Mouse (Mus musculus) kidney, embryonic 15.5 days (tissue): ENCODE data around the gene Nav2. TPM values are rescaled to one million over a fixed set of nuclear protein-coding genes. Genes with fewer than 3 reads are reported as not detected.

Experiments
- ATAC-seq: fragments of 200-750 bp; cut with Nextera tagmentation; replicated peaks from 2 replicates; pipeline ENCODE4 v1.8.0; 2017; ENCODE audit warnings: moderate TSS enrichment; ENCODE audit not compliant: low FRiP score
- H3K27ac ChIP-seq: fragments of 300-500 bp; sonication (generic); 2 replicates; pipeline ENCODE4 v1.5.1; 2015; ENCODE audit warnings: mild to moderate bottlenecking, inconsistent platforms
- H3K27me3 ChIP-seq: fragments of 300-500 bp; sonication (generic); 2 replicates; pipeline ENCODE4 v1.6.1; 2015; ENCODE audit warnings: inconsistent platforms
- H3K36me3 ChIP-seq: fragments of 300-500 bp; sonication (generic); 2 replicates; pipeline ENCODE4 v1.6.1; 2015; ENCODE audit warnings: inconsistent platforms
- H3K4me1 ChIP-seq: fragments of 300-500 bp; sonication (generic); 2 replicates; pipeline ENCODE4 v1.6.1; 2015; ENCODE audit warnings: inconsistent platforms
- H3K4me2 ChIP-seq: fragments of 300-500 bp; sonication (generic); 2 replicates; pipeline ENCODE4 v1.6.1; 2015; ENCODE audit warnings: moderate library complexity, mild to moderate bottlenecking, inconsistent platforms
- H3K4me3 ChIP-seq: fragments of 300-500 bp; sonication (generic); replicated peaks from 2 replicates; pipeline ENCODE4 v1.5.1; 2015; ENCODE audit warnings: mild to moderate bottlenecking, inconsistent platforms
- H3K9ac ChIP-seq: fragments of 300-500 bp; sonication (generic); 2 replicates; pipeline ENCODE4 v1.6.1; 2015; ENCODE audit warnings: mild to moderate bottlenecking, inconsistent platforms
- H3K9me3 ChIP-seq: fragments of 300-500 bp; sonication (generic); replicated peaks from 2 replicates; pipeline ENCODE4 v1.6.1; 2016; ENCODE audit warnings: inconsistent platforms
- WGBS: fragments of 180-500 bp; shearing (Covaris S2); methylation state at CpG from one replicate; pipeline ENCODE4 v1.1.7; 2015; ENCODE audit warnings: mixed read lengths; 5-methylcytosine and 5-hydroxymethylcytosine counted together
- polyA plus RNA-seq: library from polyadenylated mRNA; unstranded; fragments of >200 nt; fragmentation: Nextera tagmentation; extraction: Ambion mirVana; gene quantifications from 2 replicates; pipeline ENCODE4 v1.2.1, GENCODE M21; 2015

Nav2 gene
- polyA plus RNA-seq, 1 experiment from 2014 or later, result 28.8 TPM

DNA sequence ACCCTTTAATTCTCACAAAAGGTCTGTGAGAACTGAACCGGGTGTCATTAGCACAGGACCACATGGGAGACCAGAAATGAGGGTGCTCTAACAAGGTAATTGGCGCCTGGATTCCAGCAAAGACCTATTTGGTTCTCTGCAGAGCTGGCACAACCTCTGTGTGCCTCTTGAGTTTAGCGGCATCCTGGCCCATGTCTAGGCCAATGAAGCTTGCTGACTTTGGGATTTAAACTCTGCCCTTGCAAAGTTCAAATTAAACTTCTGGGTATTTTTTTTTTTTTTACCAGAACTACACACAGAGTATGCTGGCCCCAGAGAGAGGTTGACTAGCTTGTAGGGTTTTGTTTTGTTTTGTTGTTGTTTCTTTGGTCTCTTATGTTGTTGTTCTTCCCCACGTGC, 617.6 kb downstream of the Nav2 start:
- 0 out of 2 replicates have a peak overlapping the region, but pooled peaks have one; percentile 24 for H3K9ac ChIP-seq
- H3K9me3 ChIP-seq, result no peaks in the 10 kb centered on the region
- peak overlapping the region; percentile 66 for H3K4me2 ChIP-seq
- H3K27me3 ChIP-seq, result no peaks in the 10 kb centered on the region
- H3K4me3 ChIP-seq, result peak overlapping the region; percentile 54
- WGBS, result 59% methylated on average over 4 of the region's 4 CpGs
- ATAC-seq, result no peak
- peak overlapping the region; percentile 93 for H3K27ac ChIP-seq
- peaks cover 77% of the 10 kb centered on the region for H3K4me1 ChIP-seq
- no peaks in the 10 kb centered on the region for H3K36me3 ChIP-seq

GRCm38 (mm10) chr7:49527495-49527894, 619.0 kb downstream of the Nav2 start:
- Histone ChIP-seq H3K4me2 (peak overlapping the region; percentile 39), H3K4me1 (peaks cover 68% of the 10 kb centered on the region), H3K27ac (peak overlapping the region; percentile 92), H3K9me3 (no peaks in the 10 kb centered on the region), H3K4me3 (peak overlapping the region; percentile 21), H3K36me3 (no peaks in the 10 kb centered on the region), H3K9ac (no peak overlapping the region), H3K27me3 (no peaks in the 10 kb centered on the region)
- WGBS, result 13% methylated on average over 4 of the region's 4 CpGs
- ATAC-seq, result peak; percentile 26

GRCm38 (mm10) chr7:49527925-49528324, 619.4 kb downstream of the Nav2 start:
- H3K9ac ChIP-seq, result no peak overlapping the region
- H3K27ac ChIP-seq, result peak overlapping the region; percentile 92
- H3K9me3 ChIP-seq, result no peaks in the 10 kb centered on the region
- ATAC-seq, result no peak
- H3K36me3 ChIP-seq, result no peaks in the 10 kb centered on the region
- H3K4me1 ChIP-seq, result peaks cover 68% of the 10 kb centered on the region
- 5% methylated on average over 4 of the region's 4 CpGs for WGBS
- peak overlapping the region; percentile 39 for H3K4me2 ChIP-seq
- H3K4me3 ChIP-seq, result peak overlapping the region; percentile 30
- no peaks in the 10 kb centered on the region for H3K27me3 ChIP-seq

GRCm38 (mm10) chr7:49529498-49529897, 621.0 kb downstream of the Nav2 start:
- 80% methylated on average over 2 of the region's 2 CpGs for WGBS
- no peak overlapping the region for H3K27ac ChIP-seq
- H3K27me3 ChIP-seq, result no peaks in the 10 kb centered on the region
- H3K36me3 ChIP-seq, result no peaks in the 10 kb centered on the region
- H3K4me3 ChIP-seq, result no peak overlapping the region
- no peak for ATAC-seq
- H3K9ac ChIP-seq, result no peak overlapping the region
- no peak overlapping the region for H3K4me2 ChIP-seq
- no peaks in the 10 kb centered on the region for H3K9me3 ChIP-seq
- H3K4me1 ChIP-seq, result peaks cover 70% of the 10 kb centered on the region

- H3K27ac ChIP-seq, result peak overlapping the region; percentile 64
- 55% methylated on average over 8 of the region's 8 CpGs for WGBS
- ATAC-seq, result no peak
These were observed 625.1 kb downstream of the Nav2 start for GRCm38 (mm10) chr7:49533571-49533970.

DNA sequence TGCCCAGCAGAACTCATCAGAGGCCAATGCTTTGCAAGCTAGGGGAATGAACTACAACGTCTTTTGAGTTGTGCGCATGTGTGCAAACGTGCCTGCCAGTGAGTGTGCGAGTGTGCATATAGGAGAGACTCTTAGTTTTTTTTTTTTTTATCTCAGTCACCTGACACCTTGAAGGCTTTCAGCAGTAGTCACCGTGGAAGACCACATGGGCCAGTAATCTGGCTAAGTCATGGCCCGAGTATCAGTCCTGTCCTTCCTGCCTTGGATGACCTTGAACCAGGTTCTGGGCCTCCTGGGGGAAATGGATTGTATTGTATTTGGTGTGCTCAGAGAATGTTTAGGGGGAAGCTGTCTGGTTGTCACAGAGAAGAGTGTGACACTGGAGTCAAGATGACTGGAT, 625.7 kb downstream of the Nav2 start:
- Histone ChIP-seq H3K9me3 (no peaks in the 10 kb centered on the region), H3K9ac (no peak overlapping the region), H3K4me1 (peaks cover 58% of the 10 kb centered on the region), H3K4me3 (no peak overlapping the region), H3K36me3 (peaks cover 26% of the 10 kb centered on the region), H3K27me3 (no peaks in the 10 kb centered on the region), H3K4me2 (no peak overlapping the region), H3K27ac (peak overlapping the region; percentile 64)
- no peak for ATAC-seq
- 67% methylated on average over 6 of the region's 6 CpGs for WGBS

More at GRCm38 (mm10) chr7:49533571-49533970, 625.1 kb downstream of the Nav2 start:
- Histone ChIP-seq H3K4me2 (no peak overlapping the region), H3K9ac (no peak overlapping the region), H3K27me3 (no peaks in the 10 kb centered on the region), H3K4me1 (peaks cover 62% of the 10 kb centered on the region), H3K9me3 (no peaks in the 10 kb centered on the region), H3K36me3 (peaks cover 24% of the 10 kb centered on the region), H3K4me3 (no peak overlapping the region)

- no peak overlapping the region for H3K27ac ChIP-seq
- no peaks in the 10 kb centered on the region for H3K27me3 ChIP-seq
- no peak overlapping the region for H3K9ac ChIP-seq
- H3K4me2 ChIP-seq, result no peak overlapping the region
- no peak overlapping the region for H3K4me3 ChIP-seq
- no peak for ATAC-seq
- 51% methylated on average over 5 of the region's 5 CpGs for WGBS
- H3K9me3 ChIP-seq, result no peaks in the 10 kb centered on the region
- peaks cover 52% of the 10 kb centered on the region for H3K36me3 ChIP-seq
- peaks cover 64% of the 10 kb centered on the region for H3K4me1 ChIP-seq
These were observed 629.8 kb downstream of the Nav2 start for GRCm38 (mm10) chr7:49538360-49538759.

DNA sequence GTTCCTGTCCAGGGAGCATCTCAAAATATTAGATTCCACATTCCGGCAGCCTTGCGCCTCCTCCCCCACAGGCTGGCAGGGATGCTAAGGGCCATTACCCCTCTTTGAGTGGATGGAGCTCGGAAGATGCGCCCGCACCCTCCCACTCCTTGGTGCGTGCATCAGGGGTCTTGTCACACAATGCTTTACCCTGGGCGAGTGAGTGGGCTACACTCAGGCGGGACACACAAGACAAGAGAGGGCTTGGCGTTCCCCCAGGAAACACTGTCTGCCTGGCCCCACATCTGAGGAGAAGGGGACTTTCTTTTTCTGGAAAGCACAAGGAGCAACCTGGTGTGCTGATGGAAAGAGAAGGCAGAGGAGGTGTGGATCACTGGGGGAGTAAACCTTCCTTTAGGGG, 631.7 kb downstream of the Nav2 start:
- peak; percentile 59 for ATAC-seq
- peaks cover 53% of the 10 kb centered on the region for H3K36me3 ChIP-seq
- no peak overlapping the region for H3K9ac ChIP-seq
- no peak overlapping the region for H3K4me3 ChIP-seq
- H3K27me3 ChIP-seq, result no peaks in the 10 kb centered on the region
- WGBS, result 61% methylated on average over 9 of the region's 9 CpGs
- peak overlapping the region; percentile 71 for H3K27ac ChIP-seq
- no peaks in the 10 kb centered on the region for H3K9me3 ChIP-seq
- peak overlapping the region; percentile 19; the same call in 1 of the 2 replicates for H3K4me2 ChIP-seq
- peaks cover 61% of the 10 kb centered on the region for H3K4me1 ChIP-seq

GRCm38 (mm10) chr7:49542135-49542534, 633.6 kb downstream of the Nav2 start:
- Histone ChIP-seq H3K27me3 (no peaks in the 10 kb centered on the region), H3K4me1 (peaks cover 53% of the 10 kb centered on the region), H3K36me3 (peaks cover 49% of the 10 kb centered on the region), H3K4me2 (no peak overlapping the region), H3K27ac (no peak overlapping the region), H3K9me3 (no peaks in the 10 kb centered on the region), H3K9ac (no peak overlapping the region), H3K4me3 (no peak overlapping the region)
- 67% methylated on average over 3 of the region's 3 CpGs for WGBS
- ATAC-seq, result no peak

DNA sequence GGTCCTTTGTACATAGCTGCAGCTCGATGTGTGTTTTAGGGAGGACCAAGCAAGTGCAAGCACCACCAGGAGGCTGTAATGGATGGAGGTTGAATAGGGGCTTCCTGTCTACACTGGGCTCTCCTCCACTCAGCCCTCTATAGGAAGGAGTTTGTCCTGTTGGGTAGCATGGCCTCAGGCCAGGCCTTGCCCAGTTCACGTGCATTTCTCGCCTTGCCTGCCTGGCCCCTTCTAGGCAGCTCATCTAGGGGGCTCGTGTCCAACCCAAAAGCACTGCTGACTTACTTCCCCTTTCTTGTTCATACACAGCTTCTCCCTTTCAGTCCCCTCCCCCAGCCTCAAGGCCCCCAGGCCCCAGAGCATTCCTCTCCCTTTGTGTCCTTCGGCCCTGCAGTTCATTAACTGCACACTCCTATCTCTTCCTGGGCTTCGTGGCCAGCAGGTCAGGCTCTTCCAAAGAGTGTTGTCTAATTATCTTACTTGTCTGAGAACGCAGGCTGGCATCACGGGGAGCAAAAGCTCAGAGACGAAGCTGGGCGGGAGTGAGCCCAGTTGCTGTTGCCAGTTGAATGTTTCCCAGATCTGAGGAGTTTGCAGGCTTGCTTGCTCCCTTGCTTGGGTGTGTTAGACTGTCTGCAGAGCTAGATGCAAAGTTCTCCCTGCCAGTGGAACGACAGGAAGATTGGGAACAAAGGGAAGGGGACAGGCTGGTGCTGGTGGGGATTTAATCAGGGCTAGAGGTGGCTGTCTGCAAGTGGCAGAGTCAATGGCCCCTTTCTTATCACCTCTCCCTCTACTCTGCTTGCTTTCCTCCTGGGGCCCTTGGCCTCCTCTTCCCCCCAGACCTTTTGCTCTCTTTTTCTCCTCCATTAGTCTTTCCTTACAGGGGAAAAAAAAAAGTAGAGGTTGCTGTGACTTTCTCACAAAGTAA, 636.5 kb downstream of the Nav2 start:
- Histone ChIP-seq H3K9ac (no peak overlapping the region), H3K36me3 (peaks cover 65% of the 10 kb centered on the region), H3K4me1 (peaks cover 38% of the 10 kb centered on the region), H3K9me3 (no peaks in the 10 kb centered on the region), H3K4me2 (no peak overlapping the region), H3K27ac (peak overlapping the region; percentile 71), H3K4me3 (no peak overlapping the region), H3K27me3 (no peaks in the 10 kb centered on the region)
- ATAC-seq, result no peak; the same call in 1 of the 2 replicates
- WGBS, result 39% methylated on average over 11 of the region's 11 CpGs

GRCm38 (mm10) chr7:49545706-49546097, 637.2 kb downstream of the Nav2 start:
- H3K27ac ChIP-seq, result no peak overlapping the region
- ATAC-seq, result no peak
- H3K9me3 ChIP-seq, result no peaks in the 10 kb centered on the region
- H3K4me1 ChIP-seq, result peaks cover 33% of the 10 kb centered on the region
- peaks cover 65% of the 10 kb centered on the region for H3K36me3 ChIP-seq
- no peak overlapping the region for H3K4me3 ChIP-seq
- WGBS, result 68% methylated on average over 15 of the region's 15 CpGs
- no peaks in the 10 kb centered on the region for H3K27me3 ChIP-seq
- no peak overlapping the region for H3K9ac ChIP-seq
- H3K4me2 ChIP-seq, result no peak overlapping the region

DNA sequence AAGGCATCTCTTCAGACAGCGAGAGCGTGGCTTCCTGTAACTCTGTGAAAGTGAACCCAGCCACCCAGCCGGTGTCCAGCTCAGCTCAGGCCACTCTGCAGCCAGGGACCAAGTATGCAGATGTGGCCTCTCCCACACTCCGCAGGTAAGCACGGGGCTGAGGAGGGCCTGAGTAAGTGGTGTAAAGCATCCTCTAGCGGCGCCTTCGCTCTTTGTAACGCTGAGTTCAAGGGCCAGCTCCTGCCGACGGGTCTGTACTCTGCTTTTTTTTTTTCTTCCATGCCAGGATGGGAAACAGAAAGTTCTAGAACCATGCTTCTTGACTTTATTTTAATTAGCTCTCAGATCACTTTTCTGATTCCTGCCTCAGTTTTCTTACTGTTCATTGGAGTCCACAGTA, 639.9 kb downstream of the Nav2 start:
- Histone ChIP-seq H3K9ac (no peak overlapping the region), H3K27me3 (no peaks in the 10 kb centered on the region), H3K4me2 (no peak overlapping the region), H3K4me3 (no peak overlapping the region), H3K36me3 (peaks cover 74% of the 10 kb centered on the region), H3K4me1 (peaks cover 30% of the 10 kb centered on the region), H3K27ac (no peak overlapping the region), H3K9me3 (no peaks in the 10 kb centered on the region)
- ATAC-seq, result no peak
- WGBS, result 90% methylated on average over 11 of the region's 11 CpGs
